Mouse (Mus musculus) layer of hippocampus, adult 18-20 months (tissue): Measurements from ENCODE around the gene Krt6b. TPM values are rescaled to one million over a fixed set of nuclear protein-coding genes. Genes with fewer than 3 reads are reported as not detected.
"Not testable (repeated sequence)": the region's sequence is repeated elsewhere in the genome, so short reads cannot be mapped to it uniquely, and the experiment has no call there.

Source experiments
- DNase-seq, 2 experiments: peaks; one replicate each; pipeline ENCODE4 v3.0.0; 2022; ENCODE audit warnings: low spot score in 2 of 2
- long read RNA-seq: library from polyadenylated mRNA; stranded (forward); transcript quantifications from one replicate; pipeline ENCODE4 v2.0.0, GENCODE M21; 2021
- total RNA-seq, 2 experiments: library from RNA; stranded (reverse); gene quantifications; 2 replicates each; pipeline ENCODE4 v1.2.3; 2021

Gene Krt6b
- not detected for total RNA-seq
- long read RNA-seq = 0 reads

DNA sequence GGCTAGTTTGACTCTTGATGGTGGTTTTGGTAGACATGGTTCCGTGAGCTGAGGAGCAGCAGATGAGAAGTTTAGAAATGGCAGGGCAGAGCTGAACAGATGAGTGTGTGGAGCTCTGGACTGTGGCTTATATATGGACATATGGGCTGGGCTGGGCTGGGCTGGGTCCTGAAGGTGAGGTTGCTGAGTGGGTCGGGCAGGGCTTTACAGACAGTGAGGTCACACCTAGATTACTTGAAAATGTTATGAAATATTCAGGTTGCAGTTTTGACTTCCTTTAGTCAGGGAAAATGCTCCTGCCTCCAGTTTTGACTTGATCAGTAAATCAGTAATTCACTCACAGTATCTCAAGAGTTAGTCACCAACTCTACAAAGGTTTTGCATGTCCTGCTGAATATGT, at the start of gene Krt6b:
TSS of gene Krt6b (minus strand) at position 101 of the 400 bp plus-strand sequence.
- DNase-seq = no peak

DNA sequence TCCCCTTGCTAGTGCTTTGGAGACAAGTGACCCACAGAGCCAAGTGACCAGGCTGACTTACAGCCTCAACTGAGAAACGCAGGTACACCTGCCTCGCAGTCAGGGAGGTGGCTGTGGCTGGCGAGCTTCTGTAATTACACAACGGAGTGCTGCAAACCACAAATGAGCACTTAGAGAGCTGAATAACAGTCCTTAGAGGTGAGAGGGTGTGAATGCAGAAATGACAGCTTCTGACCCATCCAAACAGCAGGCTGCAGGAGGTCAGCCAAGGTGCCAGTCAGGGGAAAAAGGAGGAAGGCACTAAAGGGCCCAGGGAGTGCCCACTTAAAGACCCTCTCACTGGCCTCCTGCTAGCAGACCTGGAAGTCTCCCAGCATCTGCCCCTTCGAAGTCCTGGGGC, 44.6 kb upstream of the Krt6b start:
- no peak for DNase-seq

GRCm38 (mm10) chr15:101715831-101716230, 35.7 kb upstream of the Krt6b start:
- no peak for DNase-seq

- DNase-seq = no peak
Measured at GRCm38 (mm10) chr15:101714356-101714755, 34.3 kb upstream of the Krt6b start.

- DNase-seq = no peak
Measured at GRCm38 (mm10) chr15:101713731-101714130, 33.6 kb upstream of the Krt6b start.

DNA sequence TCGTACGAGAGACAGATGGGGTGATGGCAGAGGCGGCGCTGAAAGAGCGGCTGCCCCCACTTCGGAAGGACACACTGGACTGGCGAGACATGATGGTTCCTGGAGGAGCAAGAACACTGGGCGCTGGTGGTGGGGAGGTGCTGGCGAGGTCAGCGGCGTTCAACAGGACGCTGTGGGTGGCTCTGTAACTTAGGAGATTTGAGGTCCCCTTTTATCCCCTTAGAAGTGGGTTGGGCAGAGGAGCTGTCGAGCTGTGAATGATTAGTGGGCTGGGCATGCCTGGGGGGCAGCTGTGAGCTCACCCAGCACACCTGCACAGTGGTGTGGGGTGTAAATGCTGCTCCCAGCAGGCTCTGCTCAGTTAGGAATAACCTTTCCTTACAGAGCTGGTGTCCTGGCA, 32.6 kb upstream of the Krt6b start, which contains the start of gene Krt5:
TSS of gene Krt5 (minus strand) at position 179 of the 400 bp plus-strand sequence.
- DNase-seq = no peak

- DNase-seq = no peak
Measured at GRCm38 (mm10) chr15:101708683-101709082, 28.6 kb upstream of the Krt6b start.

- DNase-seq = no peak
Measured at GRCm38 (mm10) chr15:101707454-101707853, 27.4 kb upstream of the Krt6b start.

DNA sequence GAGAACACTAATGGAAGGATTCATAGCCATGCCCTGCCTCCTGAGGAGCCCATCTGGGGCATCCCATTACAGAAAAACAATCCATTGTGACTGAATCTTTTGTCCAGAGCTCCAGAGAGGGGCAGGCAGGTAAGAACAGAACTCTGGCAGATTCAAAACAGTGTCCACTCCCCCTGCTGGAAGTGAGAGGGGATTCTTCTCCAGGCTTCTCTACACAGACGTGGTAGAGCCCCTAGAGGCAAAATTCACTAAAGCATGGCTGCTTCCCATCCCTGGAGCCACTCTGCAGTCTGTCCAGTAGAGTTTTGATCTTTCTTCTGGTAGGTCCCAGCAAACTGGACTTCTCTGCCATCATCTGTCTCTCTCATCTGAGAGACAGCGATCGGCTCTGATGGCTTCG, 24.0 kb upstream of the Krt6b start:
- DNase-seq = no peak

GRCm38 (mm10) chr15:101702380-101702779, 22.3 kb upstream of the Krt6b start:
- DNase-seq = no peak

GRCm38 (mm10) chr15:101699866-101700265, 19.8 kb upstream of the Krt6b start:
- no peak for DNase-seq

DNA sequence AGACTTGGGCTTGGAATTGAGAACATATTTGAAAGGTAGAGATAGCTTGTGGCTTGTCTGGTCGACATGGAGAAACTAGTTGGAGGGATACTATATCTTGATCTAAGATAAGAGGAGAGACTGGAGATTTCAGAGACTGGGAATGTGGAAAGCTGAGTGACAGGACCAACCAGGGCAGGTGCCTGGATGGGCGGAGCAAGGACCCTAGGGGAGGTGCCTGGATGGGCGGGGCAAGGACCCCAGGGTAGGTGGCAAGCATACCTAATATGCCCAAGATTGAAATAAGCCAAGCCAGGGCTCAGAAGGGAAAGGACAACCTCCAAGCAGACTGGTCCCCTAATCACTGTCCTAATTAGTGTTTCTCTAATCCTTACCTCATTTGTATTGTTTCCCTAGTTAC, 19.1 kb upstream of the Krt6b start:
- DNase-seq = no peak

GRCm38 (mm10) chr15:101697326-101698188, 17.5 kb upstream of the Krt6b start:
- DNase-seq = peak; percentile 6 to 17

- no peak for DNase-seq
Measured at GRCm38 (mm10) chr15:101694207-101694606, 14.1 kb upstream of the Krt6b start, which contains the start of gene Krt6a. Gene Krt6a (minus strand): TSS chr15:101694307.

GRCm38 (mm10) chr15:101690460-101690859, 10.4 kb upstream of the Krt6b start:
- DNase-seq = not testable (repeated sequence)

- DNase-seq = no peak
Measured at GRCm38 (mm10) chr15:101688161-101688560, 8.1 kb upstream of the Krt6b start.

GRCm38 (mm10) chr15:101675978-101676377, 4.1 kb downstream of the Krt6b start:
- DNase-seq = no peak

DNA sequence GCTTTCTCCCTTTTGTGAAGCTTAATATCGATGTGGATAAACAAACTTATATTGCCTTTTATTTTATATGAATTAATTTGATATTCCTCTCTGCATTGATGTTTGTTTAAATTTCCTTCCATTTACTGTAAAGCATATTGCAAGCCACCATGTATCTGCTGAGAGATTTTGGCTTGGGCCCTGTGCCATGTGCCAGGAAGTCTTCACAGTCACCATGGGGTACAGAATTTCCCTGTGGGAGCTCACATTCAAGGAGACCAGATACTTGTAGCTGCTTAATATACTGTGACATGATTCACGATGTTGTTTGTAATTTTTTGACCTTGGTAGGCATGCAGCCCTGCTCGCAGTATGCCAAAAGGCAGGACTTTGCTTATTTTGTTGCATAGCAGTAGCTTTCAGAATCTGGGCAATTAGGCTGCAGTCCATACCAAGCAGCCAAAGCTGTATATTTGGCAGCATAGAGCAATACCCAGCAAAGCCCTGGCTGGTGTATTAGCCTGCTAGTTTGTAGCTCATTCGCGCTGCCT, 27.3 kb downstream of the Krt6b start:
- no peak for DNase-seq

GRCm38 (mm10) chr15:101647280-101647679, 32.8 kb downstream of the Krt6b start, which contains the start of gene Gm5478:
Gene Gm5478 (minus strand): TSS chr15:101647380.
- no peak for DNase-seq

DNA sequence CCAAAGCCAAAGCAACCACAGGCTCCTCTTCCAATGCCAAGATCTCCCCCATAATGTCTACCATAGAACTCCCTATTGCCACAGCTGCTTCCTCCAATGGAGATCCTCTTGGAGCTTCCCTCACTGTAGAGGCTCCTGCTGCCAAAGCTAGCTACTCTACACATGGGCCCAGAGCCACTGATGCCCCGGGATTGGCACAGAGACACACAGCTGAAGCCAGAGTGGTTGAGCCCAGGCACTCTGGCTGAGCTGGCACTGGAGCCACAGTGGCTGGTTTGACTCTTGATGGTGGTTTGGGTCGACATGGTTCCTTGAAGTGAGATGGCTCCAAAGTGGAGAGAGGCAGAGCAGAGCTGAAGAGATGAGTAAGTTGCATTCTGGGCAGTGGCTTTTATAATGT, 52.2 kb downstream of the Krt6b start, which contains the start of gene Gm5414:
TSS of gene Gm5414 (minus strand) at position 305 of the 400 bp plus-strand sequence.
- DNase-seq = no peak
